Mouse (Mus musculus) layer of hippocampus, adult 11-12 months (tissue): Measurements from ENCODE around the gene R3hcc1l.

Source experiments
- DNase-seq: peaks from one replicate; pipeline ENCODE4 v3.0.0; 2022; ENCODE audit warnings: low spot score

The R3hcc1l gene

DNA sequence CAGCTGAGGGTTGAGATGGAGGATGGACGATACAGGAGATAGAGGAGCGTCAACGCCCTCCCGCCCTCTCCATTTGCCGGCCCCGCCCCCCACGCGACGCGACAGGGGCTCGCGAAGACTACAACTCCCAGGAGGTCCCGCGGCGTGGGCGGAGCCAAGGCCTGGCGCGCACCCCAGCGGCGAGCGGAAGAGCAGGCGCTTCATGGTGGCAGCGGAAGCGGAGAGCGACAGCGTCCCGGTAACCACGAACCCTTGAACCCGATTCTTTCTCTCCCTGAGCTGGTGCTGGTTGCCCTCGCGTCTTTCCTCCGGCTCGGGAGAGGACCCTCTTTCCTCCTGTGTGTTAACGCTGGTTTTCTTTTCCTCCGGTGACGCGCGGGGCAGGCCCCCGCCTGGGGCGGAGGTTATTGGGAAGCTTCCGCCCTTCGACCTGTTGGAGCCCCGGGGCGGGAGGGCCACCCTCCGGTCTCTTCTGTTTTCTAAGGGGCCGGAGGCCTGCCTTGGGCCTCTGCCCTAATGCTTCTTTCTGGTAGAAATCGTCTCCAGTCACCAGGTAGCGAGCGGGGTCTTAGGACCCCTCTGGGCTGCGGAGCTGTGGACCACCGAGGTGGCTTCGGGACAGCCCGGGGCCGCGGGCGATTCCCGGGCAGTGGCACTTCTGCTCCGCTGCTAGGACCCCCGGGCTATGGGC, at the start of gene R3hcc1l:
TSS of gene R3hcc1l (plus strand) at position 140 of the 691 bp plus-strand sequence.
- peak; percentile 98 for DNase-seq

DNA sequence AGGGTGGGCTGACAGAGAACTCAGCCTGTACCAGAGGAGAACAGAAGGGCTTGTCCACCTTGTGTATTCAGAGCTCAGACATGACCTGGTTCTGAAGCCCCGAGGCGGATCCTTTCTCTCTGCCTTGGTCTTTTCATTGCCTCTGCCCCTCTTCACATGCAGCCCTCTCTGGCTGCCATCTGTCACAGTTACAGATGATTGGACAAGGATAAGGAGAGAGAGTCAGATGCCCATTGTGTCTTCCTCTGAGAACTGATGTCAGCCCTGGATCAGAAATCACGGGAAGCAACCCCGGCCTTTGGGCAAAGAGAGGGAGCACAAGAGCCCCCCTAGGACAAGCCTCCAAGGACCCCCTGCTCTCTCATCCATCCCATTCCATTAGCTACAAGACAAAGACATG, 47.0 kb upstream of the R3hcc1l start:
- DNase-seq = no peak

- no peak for DNase-seq
These were observed 45.7 kb upstream of the R3hcc1l start for GRCm38 (mm10) chr19:42472831-42473230.

GRCm38 (mm10) chr19:42477769-42478168, 40.8 kb upstream of the R3hcc1l start:
- no peak for DNase-seq

DNA sequence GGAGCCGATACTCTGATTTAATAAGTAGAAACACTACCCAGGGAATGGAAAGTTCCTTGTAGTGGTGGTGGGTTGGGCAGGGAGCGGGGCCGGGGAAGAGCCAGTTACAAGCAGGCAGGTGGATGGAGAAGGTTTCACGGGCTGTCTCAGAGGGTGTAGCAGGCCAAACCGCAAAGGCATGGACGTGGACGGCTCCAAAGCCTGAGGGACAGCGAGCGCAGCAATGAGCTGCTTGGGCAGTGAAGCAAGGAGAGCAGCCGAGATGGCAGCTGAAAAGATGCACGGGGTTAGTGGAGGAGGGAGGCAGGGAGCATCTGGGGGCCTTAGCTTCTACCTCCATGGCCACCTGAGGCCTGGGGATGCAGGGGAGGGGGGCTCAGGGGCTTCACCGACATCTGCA, 40.3 kb upstream of the R3hcc1l start:
- DNase-seq = no peak

DNA sequence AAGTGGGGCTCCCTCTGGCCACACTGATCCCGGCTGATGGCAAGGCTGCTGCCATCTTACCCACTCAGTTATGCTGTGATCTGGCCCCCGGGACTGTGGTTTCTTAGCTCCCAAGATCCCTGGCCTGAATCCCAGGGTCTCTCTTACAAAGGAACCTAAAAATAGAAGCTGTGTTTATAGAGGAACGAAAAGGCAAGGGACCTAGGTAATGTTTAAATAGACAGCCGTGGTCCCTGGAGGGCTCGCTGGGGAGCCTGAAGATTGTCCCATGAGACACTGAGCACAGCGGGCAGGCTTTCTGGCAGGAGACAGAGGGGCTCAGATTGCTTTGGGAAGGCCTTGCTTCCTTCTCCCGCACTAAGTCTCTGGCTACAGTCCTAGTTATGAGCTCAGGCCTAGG, 33.1 kb upstream of the R3hcc1l start:
- DNase-seq = no peak

DNA sequence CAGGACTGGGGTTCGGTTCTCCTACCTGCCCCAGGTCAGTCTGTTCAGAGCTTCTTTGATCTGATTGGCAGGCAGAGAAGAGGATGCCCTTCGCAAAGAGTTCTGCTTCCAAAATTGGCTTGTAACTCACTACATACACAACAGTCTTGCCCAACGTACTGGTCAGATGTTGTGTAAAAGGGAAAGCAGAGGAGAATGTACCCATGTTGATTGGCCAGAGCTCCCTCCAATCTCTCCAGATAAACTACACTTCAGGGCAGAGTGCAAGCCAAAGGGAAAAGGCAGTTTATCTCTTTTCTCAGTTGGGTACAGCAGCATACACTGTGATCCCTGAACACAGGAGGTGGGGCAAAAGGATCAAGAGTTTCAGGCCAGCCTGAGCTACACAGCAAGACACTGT, 31.3 kb upstream of the R3hcc1l start:
- no peak for DNase-seq

GRCm38 (mm10) chr19:42493257-42493917, 25.2 kb upstream of the R3hcc1l start:
- DNase-seq = peak; percentile 64

- no peak for DNase-seq
These were observed 14.4 kb upstream of the R3hcc1l start for GRCm38 (mm10) chr19:42504156-42504555.

DNA sequence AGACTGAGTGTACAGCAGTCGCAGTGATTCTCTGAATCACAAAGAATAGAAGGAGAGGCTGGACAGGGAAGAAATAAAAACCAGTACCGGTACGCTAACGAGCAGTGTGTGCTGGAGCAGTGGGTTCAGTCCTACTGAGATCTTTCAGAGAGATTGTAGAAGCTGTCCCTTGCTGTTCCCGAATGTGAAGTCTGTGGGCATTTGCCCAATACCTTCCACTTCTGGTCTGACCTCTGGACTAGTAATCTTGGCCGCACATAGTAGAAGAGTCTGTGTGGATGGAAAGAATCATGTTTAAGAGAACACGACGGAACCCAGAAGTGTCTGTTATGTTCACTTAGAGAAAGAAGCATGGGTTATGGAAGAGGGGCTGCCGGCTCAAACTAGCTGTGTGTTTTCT, 8.9 kb upstream of the R3hcc1l start:
- DNase-seq = no peak

- no peak for DNase-seq
These were observed 8.0 kb upstream of the R3hcc1l start for GRCm38 (mm10) chr19:42510276-42511171.

DNA sequence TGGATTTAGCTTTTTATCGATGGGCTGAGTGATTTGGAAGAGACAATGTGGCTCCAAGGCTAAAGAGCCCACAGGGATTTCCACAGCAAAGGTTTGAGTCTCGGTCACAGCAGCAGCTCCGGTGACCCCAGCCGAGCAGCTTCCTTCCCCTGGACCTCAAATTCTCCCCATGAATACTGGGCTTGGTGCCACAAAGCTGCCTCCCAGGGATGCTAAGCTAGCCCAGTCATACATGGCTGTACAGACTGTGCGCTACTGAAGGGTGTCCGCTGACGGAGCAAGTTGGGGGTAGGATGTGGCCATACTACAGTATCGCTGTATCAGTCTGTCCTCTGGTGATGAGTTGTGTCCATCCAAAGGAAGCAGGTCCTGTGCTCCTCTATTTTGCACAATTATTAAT, 2.9 kb upstream of the R3hcc1l start:
- no peak for DNase-seq

DNA sequence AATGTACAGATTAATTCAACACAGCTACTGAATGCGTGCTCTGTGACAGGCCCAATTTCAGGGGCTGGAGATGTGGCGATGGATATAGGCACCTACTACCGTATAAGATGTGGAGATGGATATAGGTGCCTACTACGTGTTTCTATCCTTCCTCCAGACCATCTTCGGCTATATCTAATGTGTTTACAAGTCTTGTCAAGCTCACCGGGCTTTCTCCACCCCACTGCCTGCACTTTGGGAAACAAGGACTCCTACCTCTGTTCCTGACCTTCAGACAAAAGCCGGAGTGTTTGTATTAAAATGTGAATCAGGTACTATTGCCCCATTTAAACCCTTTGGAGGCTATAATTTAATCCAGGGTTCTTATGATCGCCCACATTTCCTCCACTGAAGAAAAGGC, 2.4 kb upstream of the R3hcc1l start:
- no peak for DNase-seq

DNA sequence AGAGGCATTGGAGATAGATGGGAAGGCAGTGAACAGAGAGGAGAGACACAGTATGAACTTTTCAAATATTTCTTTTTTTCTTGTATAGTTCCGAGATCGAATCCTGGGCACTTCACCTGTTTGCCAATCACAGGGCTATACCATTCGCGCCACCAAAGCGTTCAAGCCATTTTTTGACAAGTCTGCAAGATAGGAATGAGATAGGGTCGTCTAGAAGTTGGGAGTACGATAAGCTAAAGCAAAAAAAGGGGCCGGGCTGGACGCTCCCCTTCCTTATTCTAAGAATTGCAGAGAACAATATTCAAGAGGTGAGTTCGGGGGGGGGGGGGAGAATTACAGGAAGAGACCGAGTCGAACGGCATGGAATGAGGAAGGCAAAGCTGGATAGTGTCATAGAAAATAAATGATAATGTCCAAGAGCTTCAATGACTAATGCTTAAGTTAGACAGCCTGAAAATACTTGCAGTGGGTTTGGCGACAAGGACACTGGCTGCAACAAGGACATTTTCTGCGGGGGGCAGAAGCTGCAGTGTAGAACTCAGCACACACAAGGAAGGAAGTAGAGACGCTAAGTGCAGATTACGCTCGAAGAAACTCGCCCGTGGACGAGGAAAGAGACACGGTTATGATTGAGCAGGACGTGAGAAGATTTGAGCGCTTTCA, 471 bp upstream of the R3hcc1l start:
- no peak for DNase-seq

DNA sequence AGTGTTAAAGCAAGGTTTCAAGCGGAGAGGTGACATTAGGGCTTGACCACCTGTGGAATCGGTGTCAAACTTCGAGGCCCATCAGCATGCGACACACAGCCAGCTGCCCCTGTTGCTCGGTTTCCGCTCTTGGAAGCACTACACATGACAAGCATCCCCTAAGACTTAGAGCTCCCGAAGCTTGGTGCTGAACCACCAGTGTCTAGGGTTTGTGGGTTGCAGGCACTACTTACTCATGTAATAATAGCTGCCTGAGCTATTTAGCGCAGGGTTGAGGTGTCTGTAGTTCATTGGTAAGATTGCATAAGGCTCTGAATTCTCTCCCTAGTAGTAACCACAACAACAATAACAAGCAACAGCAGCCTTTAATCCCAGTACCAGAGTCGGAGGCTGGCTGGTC, 1.2 kb downstream of the R3hcc1l start:
- no peak for DNase-seq

DNA sequence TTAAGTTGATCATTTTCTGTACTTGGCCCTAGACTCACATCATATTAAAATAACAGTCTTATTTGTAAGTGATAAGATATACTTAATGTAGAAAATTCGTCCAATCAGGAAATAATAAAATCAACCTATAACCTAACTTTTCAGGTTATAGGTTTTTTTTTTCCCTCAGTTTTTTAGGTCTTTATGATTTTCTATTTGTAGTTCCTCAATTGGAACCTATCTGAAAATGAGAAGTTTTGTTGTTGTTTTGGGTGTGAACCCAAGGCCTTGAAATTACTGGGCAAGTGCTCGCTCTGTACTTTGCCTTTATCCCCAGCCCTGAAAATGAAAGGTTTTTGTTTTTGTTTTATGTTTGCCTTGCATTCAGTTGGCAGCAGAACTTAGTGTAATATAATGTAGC, 6.1 kb downstream of the R3hcc1l start:
- DNase-seq = no peak

GRCm38 (mm10) chr19:42529992-42530437, 11.5 kb downstream of the R3hcc1l start:
- DNase-seq = no peak

GRCm38 (mm10) chr19:42534427-42534826, 15.9 kb downstream of the R3hcc1l start:
- DNase-seq = no peak

GRCm38 (mm10) chr19:42537600-42537999, 19.0 kb downstream of the R3hcc1l start:
- no peak for DNase-seq

DNA sequence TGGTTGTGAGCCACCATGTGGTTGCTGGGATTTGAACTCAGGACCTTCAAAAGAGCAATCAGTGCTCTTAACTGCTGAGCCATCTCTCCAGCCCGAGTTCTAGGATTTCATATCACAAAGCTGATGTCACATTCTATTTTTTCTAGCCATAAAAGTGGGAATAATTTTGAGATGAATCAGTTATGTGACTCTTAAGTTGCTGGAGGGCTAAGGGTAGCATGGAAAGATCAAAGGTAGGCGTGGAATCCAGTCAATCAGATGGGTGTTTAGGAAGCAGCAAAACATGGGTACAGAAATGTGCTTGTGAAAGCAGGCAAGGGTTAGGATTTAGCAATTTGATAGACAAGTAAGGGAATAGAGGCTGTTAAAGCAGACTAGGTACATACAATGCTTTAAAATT, 20.4 kb downstream of the R3hcc1l start:
- DNase-seq = no peak

DNA sequence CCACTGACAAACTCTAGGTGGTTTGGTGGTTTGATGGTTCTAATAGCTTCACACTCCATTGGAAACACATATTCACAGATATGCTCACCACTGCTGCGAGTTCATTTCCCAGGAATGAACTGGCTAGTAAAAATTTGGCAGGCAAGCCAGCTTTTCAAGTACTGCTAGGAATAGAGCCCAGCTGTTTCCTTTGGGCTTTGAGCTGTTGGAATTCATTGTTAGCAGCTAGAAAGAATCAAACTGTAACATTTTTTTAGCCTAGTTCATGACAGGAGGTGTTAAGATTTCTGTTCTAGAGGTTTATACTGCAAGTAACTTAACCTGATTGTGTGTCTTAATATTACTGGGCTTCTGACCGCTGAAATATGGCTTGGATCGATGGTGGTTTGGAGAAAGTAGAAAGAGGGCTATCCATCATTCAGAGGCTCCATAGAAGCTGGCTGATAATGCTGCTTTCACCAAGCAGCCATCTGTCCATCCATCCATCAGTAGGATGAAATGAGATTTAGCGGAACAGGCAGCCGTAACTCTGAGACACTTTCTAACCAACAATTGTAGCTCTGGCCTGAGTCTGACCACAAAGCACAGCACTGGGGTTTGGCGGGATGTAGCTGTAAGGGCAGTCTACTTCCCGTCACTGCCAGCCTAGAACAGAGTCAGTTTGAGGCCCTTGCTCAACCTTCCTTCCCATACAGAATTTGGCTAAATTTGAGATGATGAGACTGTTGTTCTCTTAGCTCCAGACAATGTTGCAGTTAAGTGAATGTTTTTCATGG, 21.0 kb downstream of the R3hcc1l start:
- no peak for DNase-seq
